Mouse (Mus musculus): Measurements from ENCODE around the gene Zc3h14.

DNA sequence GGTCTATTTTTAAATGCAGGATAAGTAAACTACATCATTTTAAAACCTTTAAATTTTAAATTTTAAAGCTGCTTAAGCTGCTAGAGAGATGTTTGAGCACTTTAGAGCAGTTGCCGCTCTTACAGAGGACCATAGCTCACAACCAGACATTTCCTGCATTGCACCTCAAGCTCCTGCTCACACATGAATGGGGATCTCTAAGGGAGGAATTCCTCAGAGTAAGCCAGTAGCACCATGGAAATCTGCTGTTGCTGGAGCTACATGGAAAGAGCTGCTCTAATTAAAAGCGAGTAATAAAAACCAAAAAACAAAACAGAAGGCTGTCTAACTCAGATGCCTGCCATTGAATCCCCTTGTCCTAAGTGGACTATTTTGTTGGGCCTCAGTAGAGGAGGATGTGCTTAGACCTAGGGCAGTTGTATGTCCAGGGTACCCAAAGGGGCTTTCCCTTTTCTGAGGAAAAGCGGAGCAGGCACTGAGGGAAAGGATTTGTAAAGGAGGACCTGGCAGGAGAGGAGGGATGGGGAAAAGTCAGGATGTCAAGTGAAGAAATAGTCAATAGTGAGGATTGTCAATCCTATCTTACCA lies 49.1 kb downstream of the Zc3h14 start:
- TF ChIP-seq POLR2A (IDR thresholded peaks at IDR 0.05; ENCODE audit: low read depth, low read length) (no peak), CTCF (IDR thresholded peaks at IDR 0.05; ENCODE audit: borderline replicate concordance, insufficient read depth, low read length) (no peak)
